Mouse (Mus musculus) granulocyte monocyte progenitor cell, adult 5-6 weeks (primary cell): Measurements from ENCODE around the gene Zranb3. TPM values are rescaled to one million over a fixed set of nuclear protein-coding genes. Genes with fewer than 3 reads are reported as not detected.
A peak's percentile ranks its signal among the peaks of the same experiment; 100 is the strongest.
"Not testable (repeated sequence)": the region's sequence is repeated elsewhere in the genome, so short reads cannot be mapped to it uniquely, and the experiment has no call there.

Source experiments
- ATAC-seq: replicated peaks from 2 replicates; pipeline ENCODE4 v1.8.0; 2016; ENCODE audit warnings: mild to moderate bottlenecking, moderate TSS enrichment, inconsistent platforms; ENCODE audit not compliant: poor library complexity, severe bottlenecking
- total RNA-seq, 2 experiments: library from RNA; stranded (forward) in 1 of 2; stranded (reverse) in 1 of 2; fragments of 200-712, 200-1000 nt in 1 of 2; fragments of >200 nt in 1 of 2; fragmentation: Nextera tagmentation in 1 of 2; gene quantifications; 2 replicates each; pipeline ENCODE4 v1.2.3; 2014 to 2017

Gene Zranb3
- total RNA-seq, 2 experiments from 2014 or later, result 18.3 to 21.6 TPM

DNA sequence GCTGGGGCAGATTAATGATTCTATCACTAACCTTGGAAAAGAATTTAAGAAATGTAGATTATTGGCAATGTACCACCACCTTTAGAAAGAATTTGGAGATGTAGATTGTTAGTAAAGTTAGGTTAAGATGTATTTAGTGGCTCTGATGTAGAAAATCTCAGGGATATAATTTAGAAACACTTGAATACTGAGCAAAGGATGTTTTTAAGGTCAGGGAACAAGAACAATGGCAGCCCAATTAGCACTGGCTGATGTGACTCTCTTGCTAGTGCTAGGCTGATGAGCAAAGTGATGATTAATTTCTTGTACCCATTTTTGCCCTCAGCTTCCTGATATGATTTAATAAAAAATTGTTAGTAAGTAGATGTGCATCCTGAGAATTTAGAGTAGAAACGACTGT, 41.4 kb downstream of the Zranb3 start:
- no peak for ATAC-seq

DNA sequence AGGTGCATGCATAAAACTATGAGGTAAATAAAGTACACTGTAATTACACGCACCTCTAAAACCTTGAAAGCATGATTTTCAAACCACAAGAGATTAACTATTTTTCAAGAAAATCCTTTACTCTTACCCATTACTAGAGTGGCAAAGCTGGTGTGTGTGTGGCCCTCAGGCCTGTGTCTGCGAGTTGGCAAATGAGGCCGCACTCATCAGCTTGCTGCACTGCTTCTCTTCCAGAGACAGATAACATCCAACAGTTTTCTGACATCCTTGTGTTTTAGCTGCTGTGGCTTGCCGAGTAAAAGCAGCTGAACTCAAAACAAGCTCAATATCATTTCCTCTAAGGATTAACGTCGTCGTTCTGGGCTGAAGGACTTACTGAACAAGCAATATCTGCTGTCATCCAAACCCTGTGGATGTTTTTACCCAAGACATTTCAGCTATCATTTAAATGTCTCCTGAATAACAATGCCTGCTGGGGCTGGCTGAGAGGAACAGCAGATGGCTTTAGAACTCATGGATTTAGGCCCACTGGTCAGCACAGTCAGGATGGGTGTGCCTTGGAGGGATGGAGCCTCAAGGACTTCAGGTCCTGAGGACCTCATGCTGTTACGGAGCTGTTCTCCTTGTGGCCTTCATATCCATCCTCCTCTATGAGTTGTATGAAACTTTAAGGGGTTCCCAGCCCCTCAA, 42.0 kb downstream of the Zranb3 start:
- ATAC-seq, result no peak

DNA sequence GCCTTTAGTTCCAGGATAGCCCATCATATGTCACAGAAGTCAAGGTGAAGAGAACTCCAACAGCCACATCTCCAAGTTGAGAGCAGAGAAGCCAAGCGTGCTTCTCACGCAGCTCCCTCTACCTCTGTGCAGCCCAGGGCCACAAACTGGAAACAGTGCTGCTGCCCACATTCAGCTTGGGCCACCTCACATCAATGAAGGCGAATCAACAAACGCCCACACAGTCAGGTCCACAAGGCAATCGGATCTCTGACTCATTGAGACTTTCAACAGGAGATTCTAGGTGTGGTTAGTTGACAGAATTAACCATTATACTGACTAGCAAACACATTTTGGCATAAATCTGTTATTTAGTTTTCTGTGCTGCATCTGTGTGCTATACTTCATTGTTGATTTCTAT, 44.2 kb downstream of the Zranb3 start:
- no peak for ATAC-seq

DNA sequence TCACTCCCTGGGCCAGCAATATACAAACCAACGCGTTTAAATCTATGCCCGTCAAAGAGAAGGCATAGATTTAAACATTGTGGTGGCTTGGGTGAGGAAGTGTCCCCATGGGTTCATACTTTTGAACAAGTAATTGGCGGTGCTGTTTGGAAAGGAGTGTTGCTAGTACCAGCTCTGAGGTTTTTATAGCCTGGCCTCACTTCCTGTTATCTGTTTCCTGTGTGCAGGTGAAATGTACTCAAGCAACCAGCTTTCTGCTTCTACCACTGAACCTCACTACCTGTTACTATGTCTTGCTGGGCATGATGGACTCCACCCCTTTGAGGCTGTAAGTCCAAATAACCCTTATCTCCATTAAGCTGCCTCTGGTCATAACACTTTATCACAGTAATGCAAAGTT, 45.6 kb downstream of the Zranb3 start:
- ATAC-seq, result peak; percentile 35

DNA sequence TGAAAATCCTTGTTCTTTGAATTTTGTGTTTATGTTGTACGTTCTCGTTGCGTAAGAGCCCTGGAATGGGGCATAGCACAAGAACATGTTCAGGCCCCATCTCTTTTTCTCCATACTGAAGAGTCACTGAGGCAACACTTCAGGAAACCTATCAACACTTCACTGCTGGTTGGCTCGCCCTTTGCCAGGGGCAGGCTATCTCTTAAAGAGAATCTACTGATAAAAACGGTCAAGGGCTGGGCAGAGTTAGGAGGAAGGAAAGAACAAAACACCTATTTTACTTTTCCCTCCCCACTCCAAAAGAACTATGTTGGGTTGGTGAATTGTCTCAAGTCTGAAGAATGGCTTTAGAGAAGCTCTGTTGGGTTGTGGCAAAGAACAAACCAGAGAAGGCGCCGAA, 55.9 kb downstream of the Zranb3 start:
- no peak for ATAC-seq

GRCm38 (mm10) chr1:128046455-128046854, 56.4 kb downstream of the Zranb3 start:
- no peak for ATAC-seq

DNA sequence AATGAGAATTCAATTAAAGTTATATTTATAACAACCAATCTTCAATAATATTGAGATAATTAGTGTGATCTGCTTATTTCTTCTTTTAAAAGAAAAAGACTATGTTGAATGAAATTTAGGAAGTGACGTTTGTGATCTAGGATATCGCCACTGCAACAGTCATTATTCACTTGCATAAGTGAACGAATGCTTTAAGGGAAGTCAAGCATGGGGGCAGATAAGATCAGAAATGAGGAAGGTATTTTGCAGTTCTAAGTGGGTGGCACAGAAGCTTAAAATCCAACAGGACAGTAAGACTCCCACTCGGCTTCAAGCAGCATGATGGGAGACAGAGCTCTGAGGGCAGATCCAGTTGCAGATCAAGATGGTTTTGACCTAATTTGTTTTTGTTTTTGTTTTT, 58.7 kb downstream of the Zranb3 start:
- ATAC-seq, result peak; percentile 71

DNA sequence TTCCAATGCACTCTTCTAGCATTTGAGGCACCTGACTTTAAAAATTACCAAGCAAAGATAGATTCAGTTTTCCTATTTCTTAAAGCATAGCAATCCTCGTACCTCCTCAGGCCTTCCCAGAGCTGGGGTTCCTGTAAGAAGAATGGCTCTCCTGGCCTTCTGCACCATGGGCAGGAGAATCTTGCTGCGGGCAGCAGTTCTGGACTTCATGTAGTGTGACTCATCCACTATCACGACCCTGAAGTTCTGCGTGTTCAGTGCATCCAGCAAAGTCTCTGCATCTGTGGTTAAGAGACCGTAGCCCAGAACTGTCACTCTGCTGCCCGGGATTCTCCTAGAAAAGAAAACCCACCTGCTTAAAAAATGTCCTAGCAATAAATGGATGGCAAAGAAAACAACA, 66.6 kb downstream of the Zranb3 start:
- no peak for ATAC-seq

DNA sequence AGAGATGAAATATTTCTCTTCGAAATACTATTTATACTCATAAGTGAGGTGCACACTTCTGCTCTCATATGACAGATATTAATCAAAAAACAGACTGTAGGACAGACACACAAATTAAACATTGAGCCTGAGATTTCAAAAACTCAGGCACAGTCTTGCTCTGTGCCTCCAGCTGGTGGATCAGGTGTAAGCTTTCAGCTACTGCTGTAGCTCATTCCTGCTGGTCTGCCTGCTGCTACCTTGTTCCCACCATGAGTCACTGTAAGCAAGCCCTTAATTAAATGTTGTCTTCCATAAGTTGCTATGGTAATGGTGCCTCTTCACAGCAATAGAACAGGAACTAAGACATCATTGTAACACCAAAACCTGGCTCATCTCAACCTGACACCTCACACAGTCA, 70.7 kb downstream of the Zranb3 start:
- no peak for ATAC-seq

- no peak for ATAC-seq
These were observed 71.3 kb downstream of the Zranb3 start for GRCm38 (mm10) chr1:128031524-128031923.

GRCm38 (mm10) chr1:128024363-128025114, 78.3 kb downstream of the Zranb3 start:
- ATAC-seq, result no peak

GRCm38 (mm10) chr1:128020001-128020770, 82.7 kb downstream of the Zranb3 start:
- peak; percentile 47 for ATAC-seq

GRCm38 (mm10) chr1:128016035-128016492, 86.8 kb downstream of the Zranb3 start:
- ATAC-seq, result peak; percentile 94

GRCm38 (mm10) chr1:128013698-128014386, 89.0 kb downstream of the Zranb3 start:
- ATAC-seq, result no peak

DNA sequence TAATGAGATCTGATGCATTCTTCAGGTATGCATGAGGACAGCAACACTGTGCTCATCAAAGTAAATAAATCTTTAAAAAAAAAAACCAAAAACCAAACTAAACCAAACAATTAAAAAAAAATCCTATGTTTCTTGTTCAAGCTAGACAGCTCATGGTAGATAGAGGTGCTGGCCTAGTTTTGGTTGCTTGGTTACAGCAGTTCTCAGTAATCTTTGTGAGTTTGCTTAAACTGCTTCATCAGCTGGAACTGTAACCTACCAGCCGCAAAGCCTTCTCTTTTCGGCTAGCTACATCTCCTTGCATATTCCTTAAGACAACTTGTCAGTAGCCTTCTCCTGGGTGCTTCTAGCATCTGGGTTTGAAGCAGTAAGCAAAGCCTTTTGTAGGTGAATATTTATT, 93.1 kb downstream of the Zranb3 start:
- ATAC-seq, result no peak

- peak; percentile 90 for ATAC-seq
These were observed 96.7 kb downstream of the Zranb3 start for GRCm38 (mm10) chr1:128006042-128006600.

DNA sequence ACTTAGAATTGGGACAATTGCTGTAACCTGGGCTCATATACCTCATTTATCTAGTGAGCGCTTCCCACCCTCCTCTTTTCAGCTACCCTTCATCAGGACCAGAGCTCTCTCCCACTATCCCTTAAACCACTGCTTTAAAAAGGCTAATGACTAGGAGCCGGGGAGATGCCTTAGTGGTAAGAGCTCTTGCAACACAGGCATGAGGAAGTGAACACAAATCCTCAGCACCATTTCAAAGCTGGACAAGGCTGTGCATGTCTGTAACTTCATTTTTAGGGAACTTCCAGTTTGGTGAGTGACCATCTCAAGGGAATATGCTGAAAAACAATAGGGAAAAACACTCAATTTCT, 98.5 kb downstream of the Zranb3 start:
- ATAC-seq, result peak; percentile 95

- ATAC-seq, result no peak
These were observed 99.0 kb downstream of the Zranb3 start for GRCm38 (mm10) chr1:128003712-128004370.

GRCm38 (mm10) chr1:128002159-128002558, 100.7 kb downstream of the Zranb3 start:
- ATAC-seq, result no peak

- ATAC-seq, result not testable (repeated sequence)
These were observed 101.9 kb downstream of the Zranb3 start for GRCm38 (mm10) chr1:128000931-128001330.
